Mouse (Mus musculus) embryonic stem cell, embryonic (primary cell): ENCODE measurements at regions not wholly inside any gene's neighbourhood (a gene's known extent, or its start where the extent isn't known, plus 50 kb on each side); places are given as distances from the start of the nearest gene placed in this dataset.

Experiments
- CTCF ChIA-PET, 4 experiments: fragments of 300-600 bp in 2 of 4; fragments of 350-600 bp in 2 of 4; sonication (Branson Sonifier 250); formaldehyde crosslinking; loops; one replicate each; lab custom pipeline; 2022; ENCODE audit warnings: inconsistent platforms in 2 of 4; lab: Charles Lee
- POLR2A ChIA-PET, 4 experiments: fragments of 300-600 bp in 2 of 4; fragments of 350-600 bp in 2 of 4; sonication (Branson Sonifier 250); formaldehyde crosslinking; loops; one replicate each; lab custom pipeline; 2022; ENCODE audit warnings: antibody characterized with exemption in 4 of 4, inconsistent platforms in 1 of 4; lab: Charles Lee

DNA sequence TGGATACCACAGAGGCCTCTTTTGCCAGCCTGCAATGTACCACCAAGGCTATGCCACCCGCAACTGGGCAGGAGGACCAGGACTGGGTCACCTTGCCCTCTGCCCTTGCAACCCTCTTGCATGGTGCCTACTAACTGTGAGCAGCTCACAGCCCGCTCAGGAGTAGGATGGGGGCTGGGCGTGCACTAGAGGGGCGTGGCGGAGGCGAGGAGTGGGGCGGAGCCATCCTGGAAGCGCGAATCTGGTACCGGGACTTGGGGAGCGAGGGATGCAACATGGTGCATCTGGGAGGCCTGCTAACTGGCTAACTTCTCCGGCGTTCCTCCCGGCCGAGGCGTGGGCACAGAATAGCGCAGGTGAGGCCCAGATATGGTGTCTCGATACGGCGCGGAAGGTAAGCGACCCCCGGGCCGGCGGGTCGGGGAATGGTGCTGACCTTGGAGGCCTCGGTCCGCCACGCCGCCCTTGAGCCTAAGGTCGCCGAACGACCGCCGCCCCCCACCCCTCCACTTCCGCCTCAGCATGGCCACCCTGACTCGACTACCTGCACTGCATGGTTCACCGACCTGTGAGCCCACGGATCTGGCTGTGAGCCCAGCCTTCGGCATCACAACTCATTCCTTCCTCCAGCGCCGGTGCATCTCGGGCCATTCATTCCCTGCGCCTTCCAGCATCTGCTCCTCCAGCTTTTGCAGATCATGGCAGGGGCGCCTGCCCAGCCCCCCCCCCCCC is 59.7 kb upstream of the Gdi2 start:
- ChIA-PET CTCF (interaction anchor here in 1 of 4 experiments (1.0 kb wide), 1 partner anchor 60 kb away, joined by 3 read pairs; no protein-coding TSS in a partner anchor), POLR2A (interaction anchor here in 2 of 4 experiments (0.7 to 2.8 kb wide), 7 partner anchors 36 to 440 kb away, joined by 3 to 10 read pairs (median 3); partner anchors contain the start of genes Gdi2 (in 2 of the 2) and Tubal3 (in 1 of the 2))
